Mouse (Mus musculus) heart, adult 18-20 months (tissue): ENCODE results near the gene Coq7. TPM values are rescaled to one million over a fixed set of nuclear protein-coding genes. Genes with fewer than 3 reads are reported as not detected.

Experiments
- DNase-seq, 2 experiments: peaks; one replicate each; pipeline ENCODE4 v3.0.0; 2021 to 2022; ENCODE audit warnings: mixed read lengths in 1 of 2
- total RNA-seq, 2 experiments: library from RNA; stranded (reverse); gene quantifications; 2 replicates each; pipeline ENCODE4 v1.2.3; 2021

Coq7 gene
- total RNA-seq, 2 experiments from 2014 or later = 120 to 126 TPM

DNA sequence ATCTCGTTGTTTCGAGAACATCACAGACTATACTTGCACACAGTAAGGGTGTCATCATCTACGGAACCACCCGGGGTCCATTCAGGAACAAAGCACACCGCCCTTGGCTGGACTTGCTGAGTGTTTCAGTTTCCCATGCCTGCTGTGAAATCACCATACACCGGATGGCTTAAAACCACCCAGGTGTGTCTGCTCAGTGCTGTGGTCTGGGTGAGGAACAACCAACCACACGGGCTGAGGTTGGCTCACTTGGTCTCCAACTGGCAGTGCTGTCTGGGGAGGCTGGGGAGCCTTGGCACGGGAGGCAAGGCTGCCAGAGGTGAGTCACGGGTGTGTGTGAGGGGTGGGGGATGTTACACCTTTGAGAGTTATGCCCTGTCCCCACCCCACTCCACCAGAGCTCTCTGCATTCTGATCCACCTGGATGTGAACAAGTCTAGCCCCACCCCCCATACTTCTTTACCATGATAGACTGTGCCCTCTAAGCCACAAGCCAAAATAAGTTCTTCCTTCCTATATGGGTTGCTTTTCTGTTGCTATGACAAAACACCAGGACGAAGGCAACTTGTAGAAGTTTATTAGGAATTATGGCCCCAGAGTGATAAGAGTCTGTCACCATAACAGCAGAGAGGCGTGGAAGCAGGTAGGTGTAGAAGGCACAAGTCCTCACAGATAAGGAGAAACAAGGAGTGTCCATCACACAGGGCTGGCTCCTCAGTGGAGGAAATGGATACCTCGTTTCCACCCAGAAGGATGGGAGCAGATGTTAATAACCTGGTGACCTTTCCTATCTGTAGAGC lies 34.0 kb downstream of the Coq7 start:
- no peak for DNase-seq

DNA sequence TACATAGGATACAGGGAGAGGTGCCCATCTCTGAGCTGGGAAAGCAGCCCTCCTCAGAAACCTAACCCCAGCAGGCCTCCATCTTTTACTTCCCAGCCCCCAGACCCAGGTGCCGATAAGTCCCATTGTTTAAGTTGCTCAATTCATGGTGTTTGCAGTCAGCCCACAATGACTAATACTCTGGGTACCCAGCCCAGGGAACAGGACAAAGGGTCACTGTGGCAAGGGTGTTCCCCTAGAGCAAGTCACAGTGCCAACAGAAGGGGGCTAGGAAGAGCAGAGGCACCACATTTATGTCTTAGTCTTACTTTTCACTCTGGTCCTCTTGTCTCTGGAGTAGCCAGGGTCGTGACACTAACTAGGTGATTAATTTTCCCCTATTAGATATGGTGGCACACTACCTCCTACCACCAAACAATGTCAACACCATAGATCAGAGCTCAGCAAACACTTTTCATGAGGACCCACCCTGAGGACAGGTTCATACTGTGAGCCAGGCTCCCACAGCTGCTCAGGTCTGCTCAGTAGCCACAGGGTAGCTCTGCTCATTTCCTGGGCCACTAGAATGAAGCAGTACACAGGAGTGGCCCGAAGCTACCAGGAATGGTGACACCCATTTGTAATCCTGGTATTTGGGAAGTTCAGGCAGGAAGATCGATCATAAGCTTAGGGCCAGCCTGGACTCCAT lies 38.1 kb downstream of the Coq7 start:
- DNase-seq = no peak

DNA sequence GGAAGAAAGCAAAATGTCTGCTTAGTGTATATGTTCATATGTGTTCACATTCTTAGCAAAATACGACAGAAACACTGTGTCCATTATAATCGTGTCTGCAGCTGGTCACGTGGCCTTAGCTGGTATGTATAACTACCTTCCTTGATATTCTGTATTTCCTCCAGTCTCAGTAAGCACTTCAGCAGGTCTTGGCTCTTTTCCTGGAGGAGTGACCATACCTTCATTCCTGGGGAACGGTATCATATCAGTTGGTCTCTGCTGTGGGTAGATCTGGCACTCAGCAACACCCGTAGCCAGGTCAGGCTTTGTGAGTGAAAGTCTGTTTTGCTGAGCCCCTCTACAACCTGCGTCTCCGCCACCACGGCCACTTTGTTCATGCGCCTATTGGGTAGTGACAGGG lies 39.3 kb downstream of the Coq7 start:
- no peak for DNase-seq

DNA sequence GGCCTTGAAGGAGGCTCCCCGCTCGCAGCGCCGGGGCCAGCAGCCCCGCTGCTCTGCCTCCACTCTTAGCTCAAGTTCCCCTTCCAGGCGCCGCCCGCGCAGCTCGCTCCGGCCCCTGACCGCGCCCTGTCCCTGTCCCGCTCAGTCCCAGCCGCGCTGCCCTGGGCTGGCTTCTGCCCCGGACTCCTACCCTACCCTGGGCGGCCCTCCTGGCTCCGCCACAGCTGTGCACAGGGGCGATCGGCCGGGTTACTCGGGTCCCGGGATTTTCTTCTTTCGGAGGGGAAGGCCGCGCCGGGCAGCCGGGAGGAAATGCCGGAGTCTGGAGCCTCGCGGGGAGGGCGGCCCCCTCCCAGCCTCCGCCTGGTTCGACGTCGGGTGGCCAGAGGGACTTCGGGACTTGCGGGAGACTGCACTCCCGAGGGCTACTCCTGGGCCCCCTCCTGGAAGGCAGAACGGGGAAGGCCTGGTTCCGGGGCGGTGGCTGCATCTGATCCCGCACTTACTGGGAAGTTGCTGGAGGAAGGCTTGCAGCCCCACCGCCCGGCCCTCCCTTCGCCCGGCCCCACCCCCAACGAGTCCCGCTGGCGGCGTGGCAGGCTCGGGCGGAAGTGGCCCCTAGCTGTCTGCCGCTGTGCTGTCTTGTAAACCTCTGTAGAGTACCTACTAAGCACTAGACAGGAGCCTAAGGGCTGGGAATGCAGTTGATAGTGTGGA lies 41.6 kb downstream of the Coq7 start, which contains the start of gene Itpripl2:
Gene Itpripl2, minus strand, starts transcription at position 545 of the 717 bp plus-strand sequence.
- peak; percentile 90 to 94 for DNase-seq

DNA sequence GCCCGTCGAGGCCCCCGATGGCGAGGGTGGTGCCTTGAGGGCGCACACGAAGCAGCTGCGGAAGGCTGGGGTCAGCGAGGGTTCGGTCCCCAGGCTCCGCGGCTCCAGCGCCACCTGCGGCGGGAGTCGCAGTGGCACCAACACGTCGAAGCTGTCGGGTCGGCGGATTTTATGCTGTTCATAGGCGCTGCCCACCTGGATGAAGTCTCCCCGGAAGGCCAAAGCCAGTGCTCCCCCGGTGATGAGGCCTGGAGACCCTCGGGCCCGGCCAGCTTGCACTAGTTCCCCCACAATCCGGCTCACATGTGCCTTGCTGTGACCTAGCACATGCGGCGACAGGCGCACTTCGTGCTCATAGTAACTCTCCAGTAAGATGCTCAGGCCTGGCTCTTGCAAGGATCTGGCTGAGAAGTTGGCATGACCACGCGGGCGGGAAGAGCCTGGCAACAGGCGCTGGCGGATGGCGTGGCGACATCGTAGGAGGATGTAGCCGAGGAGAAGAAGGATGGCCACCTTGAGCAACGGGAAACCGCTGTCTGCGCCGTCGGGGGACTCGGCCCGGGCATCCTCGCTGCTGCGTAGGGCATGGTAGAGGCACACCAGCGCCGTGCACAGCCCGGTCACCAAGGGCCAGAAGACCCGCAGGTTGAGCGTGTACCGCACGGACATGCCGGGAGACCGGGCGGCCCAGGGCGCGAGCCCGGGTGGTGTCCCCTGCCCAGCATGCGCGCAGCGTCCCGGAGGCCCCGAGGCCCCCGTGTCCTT lies 42.3 kb downstream of the Coq7 start:
- DNase-seq = peak; percentile 47 to 64

DNA sequence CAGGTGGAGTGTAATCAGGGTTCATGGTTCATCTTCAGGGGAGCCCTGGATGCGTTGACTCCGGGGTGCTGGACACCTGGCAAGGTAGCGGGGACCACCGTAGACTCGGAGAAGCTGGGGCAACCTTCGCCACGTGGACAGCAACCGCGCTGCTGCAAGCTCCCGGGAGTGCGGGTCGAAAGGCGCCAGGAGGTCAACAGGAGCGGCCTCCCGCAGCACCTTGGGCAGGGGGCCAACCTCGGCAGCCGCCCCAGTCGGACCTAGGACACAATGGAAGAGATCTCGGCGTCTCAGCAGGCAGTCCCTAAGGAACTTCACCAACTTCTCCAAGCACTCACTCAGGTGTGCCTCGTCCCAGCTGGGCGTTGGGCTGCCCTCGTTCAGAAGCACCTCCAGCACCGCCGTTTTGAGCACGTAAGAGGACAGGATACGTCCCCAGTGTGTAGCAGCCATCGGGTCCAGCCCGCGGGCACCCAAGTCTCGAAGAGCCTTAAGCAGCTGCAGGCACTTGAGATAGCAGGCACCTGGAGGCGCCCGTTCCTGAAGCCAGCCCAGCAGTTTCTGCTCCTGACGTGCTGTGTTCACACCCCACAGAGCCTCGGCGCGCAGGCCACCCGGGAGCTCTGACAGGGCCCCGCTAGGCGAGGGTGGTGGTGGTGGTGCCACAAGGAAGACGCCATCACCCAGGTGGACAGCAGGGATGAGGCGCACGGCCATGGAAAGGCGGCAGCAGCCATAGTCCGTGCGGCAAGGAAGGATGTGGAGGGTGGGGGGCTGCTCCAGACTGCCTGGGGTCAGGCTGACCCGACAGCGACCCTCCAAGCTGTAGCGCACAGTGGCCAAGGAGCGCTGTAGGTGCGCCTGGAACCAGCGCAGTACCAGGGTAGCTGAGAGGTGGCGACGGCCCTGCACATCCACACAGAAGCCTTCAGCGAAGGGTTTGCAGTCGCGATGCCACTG lies 43.2 kb downstream of the Coq7 start:
- peak in 1 of 2 experiments; percentile 55 for DNase-seq

DNA sequence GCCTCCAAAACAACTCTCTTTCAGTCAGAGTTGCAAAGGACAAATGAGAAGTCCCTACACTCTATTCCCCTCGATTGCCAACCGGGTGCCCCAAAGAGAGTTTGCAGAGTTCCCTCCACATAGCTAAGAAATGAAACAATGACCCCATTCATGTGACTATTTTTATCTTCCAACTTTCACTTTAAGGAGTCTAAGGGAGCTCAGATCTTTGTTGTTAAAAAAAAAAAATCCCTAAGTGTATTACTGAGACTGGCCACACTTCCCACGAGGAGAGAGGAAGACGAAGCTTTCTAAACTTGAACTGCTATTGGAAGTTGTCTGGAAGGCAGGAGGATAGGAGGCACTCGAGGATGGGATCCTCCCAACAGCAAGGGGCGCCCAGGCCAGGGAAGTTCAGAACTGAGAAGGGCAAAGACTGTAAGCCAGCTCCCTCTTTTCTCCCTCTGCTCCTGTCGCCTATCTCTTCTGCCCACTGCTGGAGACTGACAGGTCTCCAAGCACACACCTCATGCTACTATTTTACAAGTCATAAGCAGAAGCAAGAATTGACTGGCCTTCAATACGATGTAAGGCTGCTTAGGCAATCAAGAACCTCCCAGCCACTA lies 45.0 kb downstream of the Coq7 start:
- peak in 1 of 2 experiments; percentile 50 for DNase-seq

DNA sequence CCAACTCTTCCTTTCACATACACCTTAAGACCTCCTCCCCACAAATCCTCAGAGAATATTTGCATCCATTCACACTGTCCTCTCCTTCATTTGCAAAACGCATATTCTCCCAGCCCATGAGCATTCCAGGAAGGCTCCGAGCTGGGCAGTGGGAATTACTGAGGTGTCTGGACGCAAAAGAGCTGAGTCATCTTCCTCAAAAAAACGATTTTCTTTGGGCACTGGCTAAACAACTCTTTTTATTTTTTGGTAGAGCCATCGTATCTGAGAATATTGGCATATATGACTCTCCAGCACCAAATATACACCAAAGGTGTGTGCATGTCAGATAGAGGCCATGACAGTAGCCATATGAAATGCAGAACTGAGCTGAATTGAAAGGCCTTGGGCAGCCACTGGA lies 46.2 kb downstream of the Coq7 start:
- DNase-seq = no peak

DNA sequence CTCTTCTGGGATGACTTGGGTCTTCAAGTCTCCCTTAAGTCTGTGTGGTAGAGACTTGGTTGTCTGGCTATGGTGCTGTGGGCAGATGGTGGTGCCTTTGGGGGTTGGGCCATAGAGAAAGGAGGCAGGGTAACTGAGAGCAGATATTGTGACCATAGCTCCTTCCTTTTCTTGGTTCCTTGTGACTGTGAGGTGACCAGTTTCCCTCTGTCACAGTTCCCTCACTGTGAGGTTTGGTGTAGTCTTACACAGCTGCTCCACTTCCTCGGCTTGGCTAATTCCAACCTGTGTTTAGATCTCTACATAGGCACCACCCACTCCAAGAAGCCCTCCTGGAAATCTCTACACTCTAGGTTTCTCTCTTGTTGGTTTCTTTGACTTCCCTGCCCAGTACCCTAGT lies 49.2 kb downstream of the Coq7 start:
- DNase-seq = no peak

DNA sequence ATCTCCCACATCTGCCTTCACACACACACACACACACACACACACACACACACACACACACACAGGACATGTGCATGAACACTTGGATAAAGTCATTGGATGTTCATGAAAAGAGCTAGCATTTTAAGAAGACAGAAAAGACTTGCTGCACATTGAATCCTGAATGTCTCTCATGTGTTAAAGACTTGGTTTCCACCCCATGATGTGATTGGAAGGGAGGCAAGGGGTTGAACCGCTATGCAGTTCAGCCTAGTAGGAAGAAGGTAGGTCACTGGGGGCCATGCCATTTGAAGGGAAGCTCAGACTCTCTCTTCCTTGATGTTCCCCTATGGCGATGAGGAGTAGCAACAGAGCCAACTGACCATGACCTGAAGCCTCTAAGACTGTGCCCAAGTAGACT lies 51.2 kb downstream of the Coq7 start:
- no peak for DNase-seq

DNA sequence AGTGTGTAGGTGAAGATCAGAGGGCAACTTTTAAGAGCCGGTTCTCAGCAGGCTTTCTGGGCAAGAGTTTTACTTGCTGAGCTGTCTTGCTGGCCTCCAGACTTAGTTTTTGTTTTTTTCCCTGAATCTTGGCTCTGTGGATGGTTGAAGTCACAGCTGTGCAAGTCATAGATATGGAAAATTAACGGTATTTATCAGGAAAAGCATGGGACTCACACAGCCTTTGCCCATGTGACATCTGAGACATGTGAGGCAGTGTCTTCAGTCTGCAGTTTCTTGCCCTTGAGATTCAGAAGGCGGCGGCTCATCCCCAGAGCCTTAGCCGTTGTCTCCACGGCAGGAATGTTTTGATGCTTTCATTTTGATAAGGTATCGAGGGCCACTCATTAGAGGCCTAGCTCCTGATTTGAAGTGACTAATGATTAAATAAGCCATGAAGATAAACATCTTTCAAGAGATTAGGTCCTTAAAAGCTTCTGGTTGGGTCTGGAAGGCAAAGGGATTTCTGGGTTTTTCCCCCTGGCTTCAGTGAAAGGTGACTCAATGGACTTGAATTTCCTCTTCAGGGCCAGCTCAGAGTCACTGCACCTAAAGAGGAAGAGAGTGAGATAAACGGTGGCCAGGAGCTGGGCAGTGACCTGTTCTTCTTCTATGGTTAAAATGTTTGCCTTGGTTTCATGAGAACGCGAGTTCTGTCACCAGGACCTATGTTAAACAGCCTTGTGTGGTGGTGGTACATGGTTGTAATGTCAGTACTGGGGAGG lies 51.9 kb downstream of the Coq7 start:
- DNase-seq = peak; percentile 53 to 74

DNA sequence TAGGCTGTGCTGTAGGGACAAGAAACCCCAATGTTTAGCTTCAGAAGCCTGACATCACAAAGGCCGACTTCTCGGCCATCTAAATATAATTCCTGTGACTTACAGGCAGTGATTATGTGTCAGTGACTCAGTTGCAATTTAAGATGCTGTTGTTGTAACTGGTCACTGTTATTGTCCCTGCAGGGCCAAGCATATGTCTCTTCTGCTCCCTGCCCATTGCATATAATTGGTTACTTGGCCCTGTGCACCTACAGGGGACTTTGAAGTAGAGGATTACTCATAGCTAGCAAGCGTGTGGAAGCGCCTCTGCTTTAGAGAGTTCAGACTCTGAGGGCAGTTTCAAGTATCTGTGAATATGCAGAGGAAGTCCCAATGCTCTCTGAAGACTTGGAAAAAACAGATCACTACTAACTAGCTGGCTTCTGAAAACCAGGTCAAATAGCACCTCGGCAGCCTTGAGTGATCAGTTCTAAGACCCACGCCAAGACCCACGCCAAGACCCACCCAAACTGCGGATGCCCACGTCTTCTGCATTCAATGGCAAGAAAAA lies 52.9 kb downstream of the Coq7 start:
- DNase-seq = no peak

DNA sequence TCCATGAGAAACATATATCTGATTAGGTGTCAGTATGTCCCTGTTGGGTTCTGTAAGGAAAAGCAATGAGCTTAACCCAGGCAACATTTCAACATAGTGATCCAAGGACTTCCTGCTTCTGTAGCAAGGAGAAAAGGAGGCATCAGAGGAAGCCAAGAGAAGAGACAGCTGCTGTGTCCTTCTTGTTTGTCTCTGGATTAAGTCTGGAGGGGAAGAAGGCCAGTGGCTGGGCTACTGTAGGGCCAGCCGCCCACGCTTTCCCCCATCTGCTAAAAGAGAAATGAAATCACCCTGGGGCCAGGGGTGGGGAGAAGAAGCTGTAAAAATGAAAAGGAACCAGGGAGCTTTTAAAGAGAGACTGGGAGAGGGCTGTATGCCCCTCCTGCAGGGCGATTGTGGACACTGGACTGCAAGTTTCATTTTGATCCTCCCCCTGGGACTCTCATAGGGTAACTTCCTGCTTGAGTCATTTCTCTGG lies 54.3 kb downstream of the Coq7 start:
- peak; percentile 85 to 91 for DNase-seq

DNA sequence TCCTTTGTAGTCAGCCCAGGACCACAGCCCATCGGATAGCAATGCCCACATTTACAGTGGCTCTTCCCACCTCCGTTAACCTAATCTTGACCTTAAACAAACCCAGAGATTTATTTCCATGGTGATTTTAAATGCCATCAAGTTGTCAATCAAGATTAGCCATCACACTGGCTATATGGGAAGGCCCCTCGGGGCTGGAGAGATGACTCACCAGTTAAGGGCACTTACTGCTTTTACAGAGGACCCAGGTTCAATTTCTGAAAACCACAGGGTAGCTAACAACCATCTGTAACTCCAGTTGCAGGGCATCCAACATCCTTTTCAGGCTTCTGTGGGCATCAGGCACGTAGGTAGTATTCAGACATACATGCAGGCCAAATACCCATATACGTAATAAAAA lies 56.7 kb downstream of the Coq7 start:
- DNase-seq = no peak

DNA sequence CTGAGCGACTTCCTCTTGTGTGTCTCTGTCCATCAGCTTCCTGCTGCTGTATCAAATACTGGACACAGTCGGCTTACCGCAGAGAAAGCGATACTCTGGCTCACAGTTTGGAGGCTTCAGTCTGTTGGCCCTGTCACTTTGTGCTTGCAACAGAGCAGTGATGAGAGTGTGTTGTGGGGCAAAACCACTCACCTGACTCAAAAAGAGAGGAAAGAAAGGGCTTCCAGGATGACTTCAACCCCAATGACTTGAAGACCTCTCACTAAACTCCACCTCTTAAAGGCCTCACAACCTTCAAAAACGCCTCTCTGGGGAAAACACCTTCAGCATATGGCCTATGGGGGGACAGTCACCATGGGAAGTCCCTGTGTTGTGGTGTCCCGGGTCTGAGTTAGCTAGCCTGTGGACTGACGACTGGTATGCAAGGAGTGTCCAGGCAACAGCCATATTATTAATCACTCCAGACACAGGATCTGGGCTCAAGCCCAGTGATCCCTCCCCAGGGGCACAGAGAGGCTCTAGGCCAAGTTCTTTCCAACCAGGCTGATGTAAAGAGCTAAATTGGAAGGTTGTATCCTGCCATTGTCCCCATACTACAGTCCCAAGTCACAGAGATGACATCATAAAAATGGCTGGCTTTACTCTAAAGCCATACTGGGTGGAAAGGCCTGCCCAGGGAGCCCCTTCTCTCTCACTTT lies 58.0 kb downstream of the Coq7 start:
- peak; percentile 67 to 69 for DNase-seq

DNA sequence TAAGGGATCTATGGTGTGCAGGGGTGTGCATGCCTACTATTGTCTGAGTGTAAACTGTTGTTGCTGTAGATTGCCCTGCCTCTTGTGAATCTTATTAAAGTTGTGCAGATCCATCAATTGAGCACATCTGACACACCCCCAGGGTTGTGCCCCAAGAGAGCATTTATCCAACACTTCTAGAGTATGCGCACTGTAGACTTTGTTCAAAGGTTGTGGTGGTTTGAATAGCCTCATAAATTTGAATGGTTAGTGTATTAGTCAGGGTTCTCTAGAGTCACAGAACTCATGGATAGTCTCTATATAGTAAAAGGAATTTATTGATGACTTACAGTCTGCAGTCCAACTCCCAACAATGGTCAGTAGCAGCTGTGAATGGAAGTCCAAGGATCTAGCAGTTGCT lies 60.3 kb downstream of the Coq7 start:
- no peak for DNase-seq

DNA sequence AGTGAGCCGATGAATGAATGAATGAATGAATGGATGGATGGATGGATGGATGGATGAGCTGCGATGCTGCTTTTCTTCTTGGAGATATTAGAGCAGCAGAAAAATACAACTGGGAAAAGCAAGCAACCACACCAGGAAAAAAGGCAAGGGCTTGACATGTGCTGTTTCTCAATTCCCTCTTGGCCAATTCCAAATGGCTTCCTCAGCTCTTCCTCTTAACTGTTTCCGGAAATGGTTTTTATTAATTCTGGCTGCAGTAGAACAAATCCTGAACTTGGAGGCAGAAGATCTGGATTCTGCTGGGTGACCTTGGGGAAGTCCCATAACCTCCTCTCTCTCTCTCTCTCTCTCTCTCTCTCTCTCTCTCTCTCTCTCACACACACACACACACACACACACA lies 65.1 kb downstream of the Coq7 start:
- DNase-seq = peak in 1 of 2 experiments; percentile 64

DNA sequence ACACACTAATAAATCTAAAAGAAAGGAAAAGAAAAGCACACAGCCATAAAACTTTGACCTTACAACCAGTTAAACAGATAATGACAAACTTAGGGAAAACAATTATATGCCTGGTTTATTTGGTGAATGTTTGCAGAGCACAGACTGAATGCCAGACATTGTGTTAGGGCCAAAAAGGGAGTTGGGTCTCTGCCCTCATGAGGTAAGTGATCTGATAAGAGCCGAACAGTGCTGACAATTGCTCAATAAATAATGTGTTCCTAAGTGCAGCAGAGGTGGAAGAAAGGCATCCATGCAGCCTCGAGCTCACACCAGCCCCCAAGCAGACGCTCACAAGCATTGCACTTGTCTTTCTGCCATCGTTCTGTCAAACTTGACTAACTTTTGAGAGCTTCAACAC lies 68.7 kb downstream of the Coq7 start:
- DNase-seq = peak in 1 of 2 experiments; percentile 27
